Mouse (Mus musculus) liver, embryonic 15.5 days (tissue): ENCODE results near the gene Tcl1b5. TPM values are rescaled to one million over a fixed set of nuclear protein-coding genes. Genes with fewer than 3 reads are reported as not detected.
"Not testable (repeated sequence)": the region's sequence is repeated elsewhere in the genome, so short reads cannot be mapped to it uniquely, and the experiment has no call there.

Experiments
- ATAC-seq: fragments of 200-750 bp; cut with Nextera tagmentation; 2 replicates; pipeline ENCODE4 v1.8.0; 2017; ENCODE audit warnings: moderate number of reproducible peaks, mild to moderate bottlenecking, moderate library complexity; ENCODE audit not compliant: insufficient read depth
- H3K27ac ChIP-seq: fragments of 300-500 bp; sonication (generic); replicated peaks from 2 replicates; pipeline ENCODE4 v1.5.1; 2015; ENCODE audit warnings: mild to moderate bottlenecking, inconsistent platforms
- H3K27me3 ChIP-seq: fragments of 300-500 bp; sonication (generic); 2 replicates; pipeline ENCODE4 v1.6.1; 2015; ENCODE audit warnings: mild to moderate bottlenecking, inconsistent platforms
- H3K36me3 ChIP-seq: fragments of 300-500 bp; sonication (generic); replicated peaks from 2 replicates; pipeline ENCODE4 v1.6.1; 2015; ENCODE audit warnings: moderate library complexity, mild to moderate bottlenecking, inconsistent platforms
- H3K4me1 ChIP-seq: fragments of 300-500 bp; sonication (generic); replicated peaks from 2 replicates; pipeline ENCODE4 v1.6.1; 2015; ENCODE audit warnings: inconsistent platforms
- H3K4me2 ChIP-seq: fragments of 300-500 bp; sonication (generic); 2 replicates; pipeline ENCODE4 v1.6.1; 2015; ENCODE audit warnings: moderate library complexity, mild to moderate bottlenecking, inconsistent platforms
- H3K4me3 ChIP-seq: fragments of 300-500 bp; sonication (generic); replicated peaks from 2 replicates; pipeline ENCODE4 v1.5.1; 2015; ENCODE audit warnings: mild to moderate bottlenecking, inconsistent platforms
- H3K9ac ChIP-seq: fragments of 300-500 bp; sonication (generic); 2 replicates; pipeline ENCODE4 v1.6.1; 2015; ENCODE audit warnings: moderate library complexity, mild to moderate bottlenecking, inconsistent platforms
- H3K9me3 ChIP-seq: fragments of 300-500 bp; sonication (generic); replicated peaks from 2 replicates; pipeline ENCODE4 v1.6.1; 2016; ENCODE audit warnings: inconsistent platforms
- WGBS: fragments of 180-500 bp; shearing (Covaris S2); methylation state at CpG from one replicate; pipeline ENCODE4 v1.1.7; 2015; ENCODE audit warnings: mixed read lengths; ENCODE audit not compliant: insufficient replicate concordance; 5-methylcytosine and 5-hydroxymethylcytosine counted together
- polyA plus RNA-seq: library from polyadenylated mRNA; unstranded; fragments of >200 nt; fragmentation: Nextera tagmentation; extraction: Ambion mirVana; gene quantifications from 2 replicates; pipeline ENCODE4 v1.2.1, GENCODE M21; 2015

Tcl1b5 gene
- polyA plus RNA-seq, 1 experiment from 2014 or later: not detected

DNA sequence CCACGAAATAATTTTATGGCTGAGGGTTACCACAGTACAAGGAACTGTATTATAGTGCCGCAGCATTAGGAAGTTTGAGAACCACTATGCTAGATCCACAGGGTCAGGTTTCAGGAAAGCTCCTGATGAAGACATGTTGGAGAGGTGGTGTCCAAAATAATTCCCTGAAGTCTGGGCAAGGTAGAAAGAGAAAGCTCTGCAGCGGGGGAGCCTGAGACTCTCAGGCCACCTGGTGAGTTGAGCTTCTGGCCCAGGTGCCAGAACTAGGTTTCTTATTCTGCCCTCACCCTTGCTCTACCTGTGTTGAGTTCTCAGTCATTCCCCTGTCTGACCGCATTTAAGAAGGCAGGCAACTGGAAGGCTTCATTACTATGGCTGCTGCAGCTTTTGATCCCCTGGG, 16.8 kb upstream of the Tcl1b5 start, which contains the start of gene Tcl1b1:
Gene Tcl1b1, plus strand, starts transcription at position 301 of the 400 bp plus-strand sequence.
- no peaks in the 10 kb centered on the region for H3K36me3 ChIP-seq
- no peaks in the 10 kb centered on the region for H3K9me3 ChIP-seq
- H3K9ac ChIP-seq: no peak within 1 kb of the TSS
- H3K4me2 ChIP-seq: no peak within 1 kb of the TSS
- ATAC-seq: no peak
- no peaks in the 10 kb centered on the region for H3K27me3 ChIP-seq
- H3K4me3 ChIP-seq: no peak within 1 kb of the TSS
- no peak within 1 kb of the TSS for H3K27ac ChIP-seq
- no peaks in the 10 kb centered on the region for H3K4me1 ChIP-seq
- 54% methylated on average over 4 of the region's 4 CpGs for WGBS

DNA sequence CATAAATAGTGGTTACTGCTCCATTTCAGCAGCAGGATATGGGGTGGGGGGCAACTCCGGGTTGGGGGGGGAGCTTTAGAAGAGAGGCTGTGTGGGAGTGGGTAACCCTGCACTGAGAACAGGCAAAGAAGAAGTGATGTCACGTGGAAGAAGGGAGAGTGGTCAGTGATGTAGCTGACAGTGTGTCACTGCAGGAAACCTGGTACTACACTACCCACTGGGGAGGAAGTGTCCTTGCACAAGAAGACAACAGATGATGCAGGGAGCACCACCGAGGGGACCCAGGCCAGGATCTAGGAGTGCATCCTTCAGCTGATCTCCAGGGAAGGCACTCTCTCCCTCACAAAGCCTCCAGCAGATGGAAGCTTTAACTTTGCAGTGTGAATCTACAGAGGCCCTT, 9.4 kb upstream of the Tcl1b5 start:
- ATAC-seq: no peak
- Histone ChIP-seq H3K27me3 (no peaks in the 10 kb centered on the region), H3K4me2 (no peak overlapping the region), H3K27ac (no peak overlapping the region), H3K36me3 (no peaks in the 10 kb centered on the region), H3K9ac (no peak overlapping the region), H3K9me3 (no peaks in the 10 kb centered on the region), H3K4me1 (no peaks in the 10 kb centered on the region), H3K4me3 (no peak overlapping the region)
- WGBS: 23% methylated on average over 3 of the region's 3 CpGs

DNA sequence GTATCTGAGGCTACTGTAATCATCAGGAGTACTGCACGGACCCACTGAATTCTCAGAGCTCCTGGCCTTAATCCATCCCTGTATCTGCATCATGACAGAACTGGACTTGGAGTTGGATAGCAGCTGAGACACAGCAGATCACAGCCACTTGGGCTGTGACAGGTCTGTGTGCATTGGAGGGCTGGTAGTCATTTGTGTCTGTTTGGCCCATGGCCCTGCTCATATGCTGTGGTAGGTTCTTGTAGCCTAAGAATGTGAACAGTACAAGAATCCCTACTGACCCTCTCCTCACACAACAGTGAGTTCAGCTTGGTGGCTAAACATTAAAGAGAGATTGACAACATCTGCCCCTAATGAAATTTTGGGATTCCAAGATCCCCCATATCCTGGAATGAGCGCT, 2.8 kb upstream of the Tcl1b5 start:
- ATAC-seq: no peak
- no peak overlapping the region for H3K9ac ChIP-seq
- H3K27ac ChIP-seq: no peak overlapping the region
- no peaks in the 10 kb centered on the region for H3K4me1 ChIP-seq
- no peaks in the 10 kb centered on the region for H3K9me3 ChIP-seq
- WGBS: 50% methylated on average over 2 of the region's 2 CpGs
- H3K4me3 ChIP-seq: no peak overlapping the region
- no peaks in the 10 kb centered on the region for H3K36me3 ChIP-seq
- no peaks in the 10 kb centered on the region for H3K27me3 ChIP-seq
- no peak overlapping the region for H3K4me2 ChIP-seq

DNA sequence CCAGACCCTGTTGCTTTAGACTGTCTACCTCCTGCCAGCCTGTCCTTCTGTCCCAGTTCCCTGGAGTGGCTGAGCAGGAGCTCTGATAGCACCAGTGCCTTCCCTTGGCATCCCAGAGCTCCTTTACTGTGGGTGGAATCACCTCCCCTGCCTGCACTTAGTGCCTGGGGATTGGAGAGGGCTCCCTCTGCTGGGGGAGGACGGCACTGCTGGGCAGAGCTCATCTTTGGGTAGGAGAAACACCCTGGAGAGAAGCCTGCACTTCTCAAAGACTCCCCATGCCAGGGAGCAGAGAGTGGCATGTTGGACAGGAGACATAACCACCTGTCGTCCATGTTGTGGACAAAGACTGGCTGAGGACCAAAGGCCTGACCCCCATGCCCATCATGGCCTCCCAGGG, 1.8 kb upstream of the Tcl1b5 start:
- H3K9ac ChIP-seq, ATAC-seq, H3K4me3 ChIP-seq, H3K27me3 ChIP-seq, H3K4me1 ChIP-seq, H3K36me3 ChIP-seq, H3K27ac ChIP-seq, H3K9me3 ChIP-seq, H3K4me2 ChIP-seq: not testable (repeated sequence)
- 0% methylated on average over 2 of the region's 2 CpGs for WGBS

DNA sequence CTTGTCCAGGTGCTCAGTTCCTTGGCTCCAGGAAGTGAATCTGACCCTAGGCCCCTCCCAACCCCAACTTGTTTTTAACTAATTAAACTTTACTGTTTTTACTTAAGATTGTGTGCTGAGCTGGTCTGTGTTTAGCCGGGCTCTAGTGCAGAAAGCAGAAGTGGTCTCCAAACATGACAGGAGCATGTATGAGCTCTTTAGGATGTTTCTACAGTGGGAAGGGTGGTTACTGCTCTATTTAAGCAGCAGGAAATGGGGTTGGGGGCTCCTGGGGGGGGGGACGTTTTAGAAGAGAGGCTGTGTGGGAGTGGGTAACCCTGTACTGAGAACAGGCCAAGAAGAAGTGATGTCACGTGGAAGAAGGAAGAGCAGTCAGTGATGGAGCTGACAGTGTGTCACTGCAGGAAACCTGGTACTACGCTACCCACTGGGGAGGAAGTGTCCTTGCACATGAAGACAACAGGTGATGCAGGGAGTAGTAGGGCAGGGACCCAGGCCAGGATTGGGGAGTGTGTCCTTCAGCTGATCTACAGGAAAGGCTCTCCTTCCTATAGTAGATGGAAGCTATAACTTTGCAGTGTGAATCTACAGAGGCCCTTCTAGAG, 5.0 kb downstream of the Tcl1b5 start:
- not testable (repeated sequence) for H3K9me3 ChIP-seq, H3K4me3 ChIP-seq, H3K27ac ChIP-seq, H3K9ac ChIP-seq, H3K27me3 ChIP-seq, H3K4me1 ChIP-seq, H3K4me2 ChIP-seq, H3K36me3 ChIP-seq, ATAC-seq
- 20% methylated on average over 4 of the region's 4 CpGs for WGBS

DNA sequence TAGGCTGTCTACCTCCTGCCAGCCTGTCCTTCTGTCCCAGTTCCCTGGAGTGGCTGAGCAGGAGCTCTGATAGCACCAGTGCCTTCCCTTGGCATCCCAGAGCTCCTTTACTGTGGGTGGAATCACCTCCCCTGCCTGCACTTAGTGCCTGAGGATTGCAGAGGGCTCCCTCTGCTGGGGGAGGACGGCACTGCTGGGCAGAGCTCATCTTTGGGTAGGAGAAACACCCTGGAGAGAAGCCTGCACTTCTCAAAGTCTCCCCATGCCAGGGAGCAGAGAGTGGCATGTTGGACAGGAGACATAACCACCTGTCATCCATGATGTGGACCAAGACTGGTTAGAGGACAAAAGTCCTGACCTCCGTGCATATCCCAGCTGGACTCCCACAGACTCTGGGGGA, 12.8 kb downstream of the Tcl1b5 start:
- not testable (repeated sequence) for ATAC-seq, H3K27ac ChIP-seq, H3K36me3 ChIP-seq, H3K4me3 ChIP-seq, H3K9ac ChIP-seq, H3K4me2 ChIP-seq, H3K27me3 ChIP-seq, H3K9me3 ChIP-seq, H3K4me1 ChIP-seq
- 17% methylated on average over 2 of the region's 2 CpGs for WGBS

DNA sequence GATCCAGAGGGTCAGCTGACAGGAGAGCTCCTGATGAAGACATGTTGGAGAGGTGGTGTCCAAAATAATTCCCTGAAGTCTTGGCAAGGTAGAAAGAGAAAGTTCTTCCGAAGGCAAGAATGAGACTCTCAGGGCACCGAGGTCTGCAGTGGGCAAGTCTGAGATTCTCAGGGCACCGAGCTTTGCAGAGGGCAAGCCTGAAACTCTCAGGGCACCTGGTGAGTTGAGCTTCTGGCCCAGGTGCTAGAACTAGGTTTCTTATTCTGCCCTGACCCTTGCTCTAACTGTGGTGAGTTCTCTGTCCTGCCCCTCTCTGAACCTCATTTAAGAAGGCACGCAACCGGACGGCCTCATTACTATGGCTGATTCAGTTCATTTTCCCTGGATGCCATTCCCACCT, 14.6 kb downstream of the Tcl1b5 start, which contains the start of gene Tcl1b3:
Gene Tcl1b3, plus strand, starts transcription at position 301 of the 400 bp plus-strand sequence.
- WGBS: 71% methylated on average over 6 of the region's 6 CpGs
- not testable (repeated sequence) for H3K4me2 ChIP-seq, H3K9ac ChIP-seq, H3K4me1 ChIP-seq, ATAC-seq, H3K27me3 ChIP-seq, H3K36me3 ChIP-seq, H3K27ac ChIP-seq, H3K4me3 ChIP-seq, H3K9me3 ChIP-seq

DNA sequence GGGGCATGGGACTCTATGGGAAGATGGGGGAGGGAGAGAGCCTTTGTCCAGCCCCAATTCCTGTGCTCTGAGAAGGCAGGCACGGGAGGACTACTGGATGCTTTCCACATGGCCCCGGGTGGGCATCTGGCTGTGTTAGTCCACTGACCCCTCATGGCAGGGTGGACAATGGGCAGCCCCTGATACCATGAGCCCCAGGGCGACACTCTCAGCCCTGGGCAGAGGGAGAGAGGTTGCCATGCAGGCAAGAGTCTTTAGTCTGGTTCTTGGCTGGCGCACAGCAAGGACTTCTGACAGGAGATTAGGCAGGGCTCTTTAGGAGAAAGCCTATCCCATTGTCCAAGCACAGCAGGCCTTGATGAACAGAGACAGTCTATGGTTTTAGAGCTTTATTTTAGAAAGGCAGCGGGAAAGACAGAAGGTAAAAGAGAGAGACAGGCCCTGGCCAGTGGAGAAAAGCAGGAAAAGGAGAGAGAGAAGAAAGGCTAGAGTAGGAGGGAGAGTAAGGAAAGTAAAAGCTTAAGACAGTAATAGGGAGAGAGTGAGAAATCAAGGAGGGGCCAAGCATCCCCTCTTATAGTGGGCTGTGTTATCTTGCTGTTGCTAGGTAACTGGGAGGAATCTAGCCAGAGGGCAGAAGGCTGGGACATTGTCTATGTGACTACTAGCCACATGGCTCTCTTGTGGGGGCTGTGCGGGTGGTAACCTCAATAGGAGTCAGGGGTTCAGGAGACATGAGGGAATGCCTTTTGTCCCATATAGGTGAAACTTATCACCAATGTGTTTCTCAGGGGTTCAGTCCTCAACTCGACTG, 23.7 kb downstream of the Tcl1b5 start:
- not testable (repeated sequence) for H3K4me1 ChIP-seq, H3K9ac ChIP-seq, H3K4me2 ChIP-seq, H3K36me3 ChIP-seq, H3K9me3 ChIP-seq, H3K27ac ChIP-seq, H3K4me3 ChIP-seq, H3K27me3 ChIP-seq, ATAC-seq
- 55% methylated on average over 7 of the region's 7 CpGs for WGBS

DNA sequence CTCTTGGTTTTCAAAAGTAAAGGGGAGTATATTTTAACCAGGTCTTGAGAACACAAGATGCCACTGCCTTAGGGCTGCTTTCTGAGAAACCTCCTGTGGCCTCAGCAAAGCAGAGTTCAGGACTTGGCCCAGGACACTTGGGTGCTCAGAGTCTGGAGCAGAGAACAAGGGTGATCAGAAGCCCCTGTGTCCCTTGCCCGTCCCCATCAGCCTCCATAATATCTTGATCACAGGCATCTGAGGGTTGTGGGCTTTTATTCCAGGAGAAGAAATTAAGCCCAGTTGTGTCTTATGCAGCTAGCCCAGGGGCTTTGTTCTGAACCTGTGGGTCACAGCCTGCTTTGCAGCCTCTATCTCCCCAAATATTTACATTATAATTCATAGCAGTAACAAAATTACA, 25.5 kb downstream of the Tcl1b5 start, which contains the start of gene Tcl1b4:
Gene Tcl1b4, plus strand, starts transcription at position 301 of the 400 bp plus-strand sequence.
- not testable (repeated sequence) for H3K4me1 ChIP-seq, H3K9me3 ChIP-seq, H3K4me3 ChIP-seq, H3K4me2 ChIP-seq, ATAC-seq, H3K36me3 ChIP-seq, H3K27ac ChIP-seq, H3K27me3 ChIP-seq, H3K9ac ChIP-seq
- WGBS: 48% methylated on average over 1 of the region's 1 CpGs

DNA sequence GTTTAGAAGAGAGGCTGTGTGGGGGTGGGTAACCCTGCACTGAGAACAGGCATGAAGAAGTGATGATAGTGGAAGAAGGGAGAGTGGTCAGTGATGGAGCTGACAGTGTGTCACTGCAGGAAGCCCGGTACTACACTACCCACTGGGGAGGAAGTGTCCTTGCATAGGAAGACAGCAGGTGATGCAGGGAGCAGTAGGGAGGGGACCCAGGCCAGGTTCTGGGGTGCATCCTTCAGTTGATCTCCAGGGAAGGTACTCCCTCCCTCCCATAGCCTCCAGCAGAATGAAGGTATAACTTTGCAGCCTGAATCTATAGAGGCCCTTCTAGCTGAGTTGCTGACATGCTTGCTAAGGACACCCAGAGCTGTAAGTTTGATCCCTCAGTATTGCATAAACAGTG, 30.9 kb downstream of the Tcl1b5 start:
- H3K9ac ChIP-seq: no peak overlapping the region
- H3K9me3 ChIP-seq: no peaks in the 10 kb centered on the region
- 42% methylated on average over 1 of the region's 1 CpGs for WGBS
- no peak overlapping the region for H3K4me2 ChIP-seq
- H3K27ac ChIP-seq: no peak overlapping the region
- H3K4me1 ChIP-seq: no peaks in the 10 kb centered on the region
- H3K4me3 ChIP-seq: no peak overlapping the region
- ATAC-seq: no peak
- H3K36me3 ChIP-seq: no peaks in the 10 kb centered on the region
- no peaks in the 10 kb centered on the region for H3K27me3 ChIP-seq

DNA sequence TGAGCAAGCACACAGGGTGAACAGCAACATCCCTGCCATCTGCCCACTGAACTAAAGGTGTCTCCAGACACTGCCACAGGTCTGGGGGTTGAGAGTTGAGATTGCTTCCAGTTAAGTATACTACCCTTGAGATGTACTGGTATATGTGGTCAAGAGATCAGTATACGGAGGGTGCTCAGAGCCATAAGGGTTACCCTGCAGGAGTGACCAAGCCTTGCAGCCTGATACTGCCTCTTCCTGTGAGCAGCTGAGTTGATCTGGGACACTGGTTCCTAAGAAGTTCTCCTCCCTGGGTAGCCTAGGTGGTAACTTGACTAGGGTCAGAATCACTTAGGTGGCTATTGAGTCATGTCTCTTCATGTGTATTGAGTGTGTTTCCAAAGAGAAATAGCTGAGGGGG, 32.3 kb downstream of the Tcl1b5 start:
- no peaks in the 10 kb centered on the region for H3K4me1 ChIP-seq
- H3K4me2 ChIP-seq: no peak overlapping the region
- no peaks in the 10 kb centered on the region for H3K27me3 ChIP-seq
- H3K27ac ChIP-seq: no peak overlapping the region
- no peak overlapping the region for H3K9ac ChIP-seq
- ATAC-seq: no peak
- H3K9me3 ChIP-seq: no peaks in the 10 kb centered on the region
- H3K36me3 ChIP-seq: no peaks in the 10 kb centered on the region
- 67% methylated on average over 1 of the region's 1 CpGs for WGBS
- H3K4me3 ChIP-seq: no peak overlapping the region
